Mouse (Mus musculus): ENCODE data around the gene Setd3. TPM values are rescaled to one million over a fixed set of nuclear protein-coding genes. Genes with fewer than 3 reads are reported as not detected.
"Not testable (repeated sequence)": the region's sequence is repeated elsewhere in the genome, so short reads cannot be mapped to it uniquely, and the experiment has no call there.

Setd3 gene
- polyA plus RNA-seq, 1 experiment from 2014 or later = 77.7 TPM

DNA sequence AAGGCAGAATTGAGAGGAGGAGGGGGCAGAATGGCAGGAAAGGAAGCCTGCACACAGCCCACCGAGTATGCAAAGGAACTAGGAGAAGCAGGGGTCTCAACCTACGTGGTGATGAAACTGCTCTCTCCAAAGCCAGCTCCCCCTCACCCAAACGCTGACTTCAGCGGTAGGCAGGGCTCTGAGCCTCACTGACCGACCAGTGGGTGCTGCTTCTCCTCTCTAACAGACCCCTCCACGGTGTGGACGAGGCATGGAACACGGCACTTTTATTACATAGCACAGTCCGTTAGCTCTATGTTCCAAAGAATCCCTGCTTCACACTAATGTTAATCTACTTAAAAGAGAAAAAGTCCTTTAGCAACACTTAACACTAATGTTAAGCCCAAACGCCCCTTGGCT lies 60.6 kb downstream of the Setd3 start:
- peaks cover 7% of the 10 kb centered on the region; the same call in 1 of the 2 replicates for H3K36me3 ChIP-seq (ENCODE audit: control insufficient read depth, insufficient read depth, low read length)
- no peak overlapping the region for H3K4me2 ChIP-seq (replicated peaks; ENCODE audit: low read depth, low read length)
- H3K4me3 ChIP-seq (ENCODE audit: low read length) = no peak overlapping the region
- 56% methylated on average over 10 of the region's 10 CpGs for WGBS
- no peak overlapping the region for H3K27ac ChIP-seq (ENCODE audit: low read depth, low read length)
- H3K27me3 ChIP-seq (ENCODE audit: control insufficient read depth, insufficient read depth, low read length) = no peaks in the 10 kb centered on the region
- no peak overlapping the region for H3K9ac ChIP-seq (ENCODE audit: low read depth, low read length)
- ATAC-seq (ENCODE audit: low FRiP score, low TSS enrichment) = no peak
- peaks cover 8% of the 10 kb centered on the region; the same call in 1 of the 2 replicates for H3K4me1 ChIP-seq (ENCODE audit: control insufficient read depth, insufficient read depth, low read length)
- H3K9me3 ChIP-seq (ENCODE audit: control insufficient read depth, low read length) = no peaks in the 10 kb centered on the region

DNA sequence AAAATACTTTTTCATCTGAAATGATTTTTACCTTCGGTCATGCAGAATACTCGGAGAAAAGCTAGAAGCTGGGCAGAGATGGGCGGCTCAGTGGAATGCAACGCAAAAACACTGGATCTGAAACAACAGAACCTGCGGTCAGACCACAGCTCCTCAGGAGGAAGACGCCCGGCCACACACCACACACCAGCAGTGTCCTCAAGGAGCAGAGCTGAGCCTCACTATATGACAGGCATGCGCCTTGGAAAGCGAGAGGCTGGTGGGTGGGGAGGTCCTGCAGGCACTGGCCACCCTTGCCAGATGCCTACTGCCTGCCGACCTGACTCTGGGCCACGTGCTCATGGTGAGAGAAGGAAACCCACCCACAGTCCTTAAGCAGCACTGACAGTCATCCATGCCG lies 67.9 kb downstream of the Setd3 start:
- no peak overlapping the region for H3K4me2 ChIP-seq (replicated peaks; ENCODE audit: low read depth, low read length)
- no peak for ATAC-seq (ENCODE audit: low FRiP score, low TSS enrichment)
- no peak overlapping the region for H3K27ac ChIP-seq (ENCODE audit: low read depth, low read length)
- no peaks in the 10 kb centered on the region for H3K4me1 ChIP-seq (ENCODE audit: control insufficient read depth, insufficient read depth, low read length)
- H3K9me3 ChIP-seq (ENCODE audit: control insufficient read depth, low read length) = no peaks in the 10 kb centered on the region
- H3K4me3 ChIP-seq (ENCODE audit: low read length) = no peak overlapping the region
- peaks cover 29% of the 10 kb centered on the region; the same call in 1 of the 2 replicates for H3K36me3 ChIP-seq (ENCODE audit: control insufficient read depth, insufficient read depth, low read length)
- WGBS = 85% methylated on average over 12 of the region's 12 CpGs
- H3K9ac ChIP-seq (ENCODE audit: low read depth, low read length) = no peak overlapping the region
- no peaks in the 10 kb centered on the region for H3K27me3 ChIP-seq (ENCODE audit: control insufficient read depth, insufficient read depth, low read length)

DNA sequence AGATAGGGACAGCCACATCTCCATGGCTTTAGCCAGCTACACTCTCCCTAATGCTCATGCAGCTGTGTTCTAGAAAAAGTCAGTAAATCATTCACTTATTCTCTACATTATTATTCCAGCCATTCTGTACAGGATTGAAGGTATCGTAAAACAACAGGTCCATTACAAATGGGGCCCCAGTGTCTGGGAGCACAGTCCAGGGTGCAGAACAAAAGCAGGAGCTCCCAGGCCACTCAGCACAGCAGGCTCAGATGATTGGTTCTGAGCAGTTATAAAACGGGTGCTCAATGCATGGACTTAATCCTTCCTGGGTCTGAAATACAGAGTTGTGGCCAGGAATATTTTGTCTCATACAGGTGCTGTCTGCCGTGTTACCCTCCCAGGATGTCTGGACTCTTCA lies 68.4 kb downstream of the Setd3 start:
- H3K36me3 ChIP-seq (ENCODE audit: control insufficient read depth, insufficient read depth, low read length) = peaks cover 34% of the 10 kb centered on the region; the same call in 1 of the 2 replicates
- WGBS = 71% methylated on average over 3 of the region's 3 CpGs
- H3K4me1 ChIP-seq (ENCODE audit: control insufficient read depth, insufficient read depth, low read length) = no peaks in the 10 kb centered on the region
- H3K9me3 ChIP-seq (ENCODE audit: control insufficient read depth, low read length) = no peaks in the 10 kb centered on the region
- H3K27ac ChIP-seq (ENCODE audit: low read depth, low read length) = no peak overlapping the region
- H3K27me3 ChIP-seq (ENCODE audit: control insufficient read depth, insufficient read depth, low read length) = no peaks in the 10 kb centered on the region
- no peak overlapping the region for H3K9ac ChIP-seq (ENCODE audit: low read depth, low read length)
- no peak for ATAC-seq (ENCODE audit: low FRiP score, low TSS enrichment)
- no peak overlapping the region for H3K4me2 ChIP-seq (replicated peaks; ENCODE audit: low read depth, low read length)
- H3K4me3 ChIP-seq (ENCODE audit: low read length) = no peak overlapping the region

DNA sequence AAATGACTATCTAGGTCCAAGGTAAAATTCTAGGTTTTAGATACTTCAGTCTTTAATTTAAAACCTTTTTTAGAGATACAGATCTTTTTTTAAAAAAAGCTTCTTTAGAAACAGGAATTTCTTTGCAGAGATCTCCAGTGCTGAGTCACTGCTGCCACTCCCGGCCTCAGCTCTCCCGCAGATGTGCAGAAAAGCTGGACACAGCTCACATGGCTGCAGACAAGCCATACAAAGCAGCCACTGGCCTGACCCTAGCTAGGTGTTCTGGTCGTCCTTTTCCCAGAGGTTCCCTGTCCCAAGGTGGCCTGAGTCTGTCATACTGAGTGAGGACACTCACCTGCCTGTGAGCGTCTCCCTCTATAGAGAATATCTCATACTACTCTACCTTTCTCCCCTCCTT lies 69.4 kb downstream of the Setd3 start:
- H3K4me2 ChIP-seq (replicated peaks; ENCODE audit: low read depth, low read length) = no peak overlapping the region
- H3K9me3 ChIP-seq (ENCODE audit: control insufficient read depth, low read length) = no peaks in the 10 kb centered on the region
- no peak for ATAC-seq (ENCODE audit: low FRiP score, low TSS enrichment)
- no peaks in the 10 kb centered on the region for H3K4me1 ChIP-seq (ENCODE audit: control insufficient read depth, insufficient read depth, low read length)
- 68% methylated on average over 4 of the region's 4 CpGs for WGBS
- H3K9ac ChIP-seq (ENCODE audit: low read depth, low read length) = no peak overlapping the region
- H3K4me3 ChIP-seq (ENCODE audit: low read length) = no peak overlapping the region
- H3K27ac ChIP-seq (ENCODE audit: low read depth, low read length) = no peak overlapping the region
- H3K27me3 ChIP-seq (ENCODE audit: control insufficient read depth, insufficient read depth, low read length) = no peaks in the 10 kb centered on the region
- peaks cover 34% of the 10 kb centered on the region; the same call in 1 of the 2 replicates for H3K36me3 ChIP-seq (ENCODE audit: control insufficient read depth, insufficient read depth, low read length)

DNA sequence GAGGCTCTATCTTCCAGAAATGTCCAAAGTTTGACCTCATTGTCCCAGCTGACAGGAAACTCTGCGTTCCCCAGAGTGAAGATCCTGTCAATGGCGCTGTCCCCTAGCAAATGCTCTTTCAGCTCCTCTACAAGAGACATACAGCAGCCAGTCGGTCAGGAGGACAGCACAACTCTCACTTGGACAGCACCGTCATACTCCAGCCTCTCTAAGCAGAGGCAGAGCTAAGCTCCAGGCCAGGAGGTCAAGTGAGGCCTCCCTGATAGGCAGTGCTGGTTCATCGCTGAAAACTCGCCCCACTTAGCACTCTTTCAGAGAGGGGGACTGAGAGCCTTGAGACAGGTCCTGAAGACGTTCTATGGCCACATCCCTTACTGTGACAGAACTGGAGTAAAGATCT lies 70.5 kb downstream of the Setd3 start:
- ATAC-seq (ENCODE audit: low FRiP score, low TSS enrichment); H3K9ac ChIP-seq (ENCODE audit: low read depth, low read length); H3K4me2 ChIP-seq (replicated peaks; ENCODE audit: low read depth, low read length); H3K9me3 ChIP-seq (ENCODE audit: control insufficient read depth, low read length); H3K27me3 ChIP-seq (ENCODE audit: control insufficient read depth, insufficient read depth, low read length); H3K4me3 ChIP-seq (ENCODE audit: low read length); H3K4me1 ChIP-seq (ENCODE audit: control insufficient read depth, insufficient read depth, low read length); H3K27ac ChIP-seq (ENCODE audit: low read depth, low read length): not testable (repeated sequence)
- 86% methylated on average over 7 of the region's 7 CpGs for WGBS
- peaks cover 34% of the 10 kb centered on the region; the same call in 1 of the 2 replicates for H3K36me3 ChIP-seq (ENCODE audit: control insufficient read depth, insufficient read depth, low read length)

DNA sequence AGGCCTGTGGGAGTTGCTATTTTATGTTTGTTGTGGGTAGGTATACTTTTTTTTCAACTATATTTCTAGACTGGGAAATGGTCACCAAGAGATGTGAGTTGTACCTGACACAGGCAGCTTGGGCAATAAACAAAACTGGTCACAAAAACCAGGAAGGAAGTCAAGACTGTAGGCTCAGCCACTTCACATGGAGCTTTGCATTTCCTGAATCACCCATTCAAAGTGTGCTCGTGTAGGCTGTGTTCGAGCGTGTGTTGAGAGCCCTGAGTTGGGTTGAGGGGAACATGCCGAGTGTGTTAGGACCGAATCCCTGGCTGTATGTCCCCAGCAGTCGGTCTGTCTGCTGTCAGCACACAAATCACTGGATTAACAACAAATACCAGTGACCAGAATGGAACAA lies 75.8 kb downstream of the Setd3 start:
- ATAC-seq (ENCODE audit: low FRiP score, low TSS enrichment) = no peak
- whole genome bisulfite sequencing = 59% methylated on average over 6 of the region's 6 CpGs
- no peaks in the 10 kb centered on the region for H3K4me1 ChIP-seq (ENCODE audit: control insufficient read depth, insufficient read depth, low read length)
- H3K36me3 ChIP-seq (ENCODE audit: control insufficient read depth, insufficient read depth, low read length) = peaks cover 7% of the 10 kb centered on the region; the same call in 1 of the 2 replicates
- no peak overlapping the region for H3K4me3 ChIP-seq (ENCODE audit: low read length)
- H3K4me2 ChIP-seq (replicated peaks; ENCODE audit: low read depth, low read length) = no peak overlapping the region
- no peak overlapping the region for H3K9ac ChIP-seq (ENCODE audit: low read depth, low read length)
- no peaks in the 10 kb centered on the region for H3K27me3 ChIP-seq (ENCODE audit: control insufficient read depth, insufficient read depth, low read length)
- H3K9me3 ChIP-seq (ENCODE audit: control insufficient read depth, low read length) = no peaks in the 10 kb centered on the region
- H3K27ac ChIP-seq (ENCODE audit: low read depth, low read length) = no peak overlapping the region

DNA sequence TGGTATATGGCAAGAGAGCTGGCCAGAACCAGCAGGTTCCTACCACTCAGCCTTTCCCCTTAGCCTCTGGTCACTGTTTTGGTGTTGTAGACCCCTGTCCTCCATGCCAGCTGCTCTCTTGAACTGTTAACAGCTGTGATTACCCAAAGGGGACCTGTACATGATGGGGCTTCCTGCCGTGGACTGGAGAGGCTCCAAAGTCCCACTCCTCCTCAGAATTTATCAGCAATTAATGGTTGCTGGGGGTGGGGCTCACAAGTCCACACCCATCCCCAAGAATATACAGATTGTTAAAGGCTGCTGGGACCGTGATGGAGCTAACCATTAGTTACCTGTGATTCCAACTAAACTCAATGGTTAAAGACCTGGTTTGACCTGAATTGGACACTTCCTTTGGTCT lies 77.0 kb downstream of the Setd3 start:
- no peaks in the 10 kb centered on the region for H3K4me1 ChIP-seq (ENCODE audit: control insufficient read depth, insufficient read depth, low read length)
- no peak for ATAC-seq (ENCODE audit: low FRiP score, low TSS enrichment)

DNA sequence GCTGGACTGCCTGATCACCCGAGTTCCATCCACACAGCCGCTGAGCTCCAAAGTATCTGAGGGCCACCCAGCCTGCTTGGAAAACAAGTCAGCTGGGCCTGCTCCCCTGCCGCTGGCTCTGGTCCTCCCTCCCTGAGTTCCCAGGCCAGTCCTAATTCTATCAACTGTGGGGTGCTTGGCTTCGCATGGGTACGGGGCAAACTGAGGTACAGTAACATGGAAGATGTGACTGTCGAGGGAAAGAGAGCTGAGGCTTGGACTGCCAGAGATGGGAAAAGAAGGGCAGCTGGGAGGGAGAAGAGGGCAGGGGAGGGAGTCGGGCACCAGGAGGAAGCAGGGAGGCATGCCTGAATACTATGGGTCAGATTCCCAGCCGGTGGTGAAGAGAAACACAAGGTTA lies 78.9 kb downstream of the Setd3 start:
- Histone ChIP-seq H3K9ac (ENCODE audit: low read depth, low read length) (no peak overlapping the region), H3K4me2 (replicated peaks; ENCODE audit: low read depth, low read length) (no peak overlapping the region), H3K4me3 (ENCODE audit: low read length) (no peak overlapping the region), H3K36me3 (ENCODE audit: control insufficient read depth, insufficient read depth, low read length) (no peaks in the 10 kb centered on the region), H3K9me3 (ENCODE audit: control insufficient read depth, low read length) (no peaks in the 10 kb centered on the region), H3K4me1 (ENCODE audit: control insufficient read depth, insufficient read depth, low read length) (no peaks in the 10 kb centered on the region), H3K27ac (ENCODE audit: low read depth, low read length) (no peak overlapping the region), H3K27me3 (ENCODE audit: control insufficient read depth, insufficient read depth, low read length) (no peaks in the 10 kb centered on the region)
- 76% methylated on average over 8 of the region's 8 CpGs for WGBS
- ATAC-seq (ENCODE audit: low FRiP score, low TSS enrichment) = no peak

More for the DNA sequence above, 77.0 kb downstream of the Setd3 start:
- WGBS = 68% methylated on average over 2 of the region's 2 CpGs
- Histone ChIP-seq H3K9me3 (ENCODE audit: control insufficient read depth, low read length) (no peaks in the 10 kb centered on the region), H3K4me3 (ENCODE audit: low read length) (no peak overlapping the region), H3K9ac (ENCODE audit: low read depth, low read length) (no peak overlapping the region), H3K27ac (ENCODE audit: low read depth, low read length) (no peak overlapping the region), H3K4me2 (replicated peaks; ENCODE audit: low read depth, low read length) (no peak overlapping the region), H3K36me3 (ENCODE audit: control insufficient read depth, insufficient read depth, low read length) (peaks cover 7% of the 10 kb centered on the region; the same call in 1 of the 2 replicates), H3K27me3 (ENCODE audit: control insufficient read depth, insufficient read depth, low read length) (no peaks in the 10 kb centered on the region)

DNA sequence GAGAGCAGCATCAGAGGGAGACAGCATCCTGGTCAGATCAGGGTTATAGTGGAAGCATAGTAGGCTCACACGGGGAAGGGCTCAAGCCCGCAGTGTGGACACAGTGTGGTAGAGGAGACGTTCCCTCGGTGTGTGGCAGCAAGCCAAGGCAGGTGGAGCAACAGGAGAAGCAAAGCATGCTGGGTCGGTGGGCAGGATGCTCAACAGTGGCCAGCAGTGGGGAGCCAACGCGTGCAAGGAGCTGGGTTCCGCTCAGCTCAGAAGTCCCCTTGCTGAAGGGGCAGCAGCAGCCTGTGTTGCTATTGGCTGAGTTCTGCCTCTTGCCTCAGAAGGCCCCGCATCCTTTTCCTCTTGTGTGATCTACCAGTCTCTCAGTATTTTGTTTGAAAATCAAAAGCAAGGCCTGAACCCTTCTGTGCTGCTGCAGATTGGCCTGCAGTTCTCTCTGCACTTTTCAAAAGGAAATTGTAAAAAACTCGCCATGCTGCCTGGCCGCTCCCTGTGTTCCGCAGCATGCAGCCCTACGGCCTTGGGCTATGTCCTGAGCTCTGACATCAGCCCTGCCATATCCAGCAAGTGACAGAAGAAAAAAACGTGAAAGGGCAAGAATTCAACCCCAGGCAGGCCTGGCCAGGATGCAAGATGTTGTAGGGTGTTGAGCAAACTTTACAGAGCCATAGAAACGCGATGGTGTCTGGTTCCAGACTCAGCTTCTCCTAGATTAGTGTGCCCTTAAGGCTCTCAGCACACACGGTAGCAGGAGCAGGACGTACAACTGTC lies 80.7 kb downstream of the Setd3 start:
- Histone ChIP-seq H3K9me3 (ENCODE audit: control insufficient read depth, low read length) (no peaks in the 10 kb centered on the region), H3K27me3 (ENCODE audit: control insufficient read depth, insufficient read depth, low read length) (no peaks in the 10 kb centered on the region), H3K4me2 (replicated peaks; ENCODE audit: low read depth, low read length) (no peak overlapping the region), H3K27ac (ENCODE audit: low read depth, low read length) (no peak overlapping the region), H3K4me3 (ENCODE audit: low read length) (no peak overlapping the region), H3K9ac (ENCODE audit: low read depth, low read length) (no peak overlapping the region), H3K4me1 (ENCODE audit: control insufficient read depth, insufficient read depth, low read length) (no peaks in the 10 kb centered on the region), H3K36me3 (ENCODE audit: control insufficient read depth, insufficient read depth, low read length) (no peaks in the 10 kb centered on the region)
- WGBS = 65% methylated on average over 18 of the region's 18 CpGs
- ATAC-seq (ENCODE audit: low FRiP score, low TSS enrichment) = no peak

Data from kidney, embryonic 14.5 days (tissue).